Mouse (Mus musculus) erythroblast, embryonic 14.5 days (primary cell): ENCODE data around the gene Ggta1. TPM values are rescaled to one million over a fixed set of nuclear protein-coding genes. Genes with fewer than 3 reads are reported as not detected.

Source experiments
- H3K27me3 ChIP-seq: 2 replicates; pipeline ENCODE4 v1.6.1; 2012; ENCODE audit warnings: inconsistent platforms; ENCODE audit not compliant: control insufficient read depth
- H3K36me3 ChIP-seq: 2 replicates; pipeline ENCODE4 v1.6.1; 2012; ENCODE audit warnings: mild to moderate bottlenecking, inconsistent platforms; ENCODE audit not compliant: control insufficient read depth
- H3K4me1 ChIP-seq: 2 replicates; pipeline ENCODE4 v1.6.1; 2012; ENCODE audit warnings: inconsistent platforms; ENCODE audit not compliant: control insufficient read depth
- H3K4me3 ChIP-seq: replicated peaks from 2 replicates; pipeline ENCODE3; 2012; ENCODE audit warnings: moderate library complexity, mild to moderate bottlenecking, inconsistent platforms
- H3K9me3 ChIP-seq: 2 replicates; pipeline ENCODE4 v1.6.1; 2012; ENCODE audit warnings: low read length, inconsistent platforms, mixed read lengths; ENCODE audit not compliant: control insufficient read depth
- GATA1 ChIP-seq: IDR thresholded peaks from 2 replicates; pipeline ENCODE4 v1.6.1; 2012; ENCODE audit warnings: low read length, inconsistent platforms, mixed read lengths
- TAL1 ChIP-seq: IDR thresholded peaks from 3 replicates; pipeline ENCODE4 v1.6.1; 2012; ENCODE audit warnings: low read length, inconsistent platforms, mixed read lengths
- polyA plus RNA-seq: library from polyadenylated mRNA; stranded (reverse); fragments of >175 nt; gene quantifications from 2 replicates; pipeline ENCODE4 v1.2.3, GENCODE M21; 2012

Gene Ggta1
- 0.08 and 0.18 TPM in 2 replicates for polyA plus RNA-seq

GRCm38 (mm10) chr2:35462791-35463281 lies at the start of gene Ggta1:
Gene Ggta1, minus strand, starts transcription at chr2:35463231.
- peaks cover 4% of the 10 kb centered on the region for H3K9me3 ChIP-seq
- no peaks in the 10 kb centered on the region; the same call in 1 of the 2 replicates for H3K27me3 ChIP-seq
- H3K36me3 ChIP-seq, result peaks cover 16% of the 10 kb centered on the region
- TF ChIP-seq GATA1 (no peak), TAL1 (no peak)
- peaks cover 62% of the 10 kb centered on the region for H3K4me1 ChIP-seq
- peak within 1 kb of the TSS; percentile 81 for H3K4me3 ChIP-seq

- Histone ChIP-seq H3K4me3 (no peak overlapping the region), H3K27me3 (no peaks in the 10 kb centered on the region), H3K4me1 (peaks cover 31% of the 10 kb centered on the region), H3K36me3 (no peaks in the 10 kb centered on the region), H3K9me3 (no peaks in the 10 kb centered on the region)
- TF ChIP-seq TAL1 (no peak), GATA1 (no peak)
These were observed 49.2 kb upstream of the Ggta1 start for GRCm38 (mm10) chr2:35512226-35512625.

- H3K27me3 ChIP-seq, result no peaks in the 10 kb centered on the region
- peaks cover 43% of the 10 kb centered on the region for H3K4me1 ChIP-seq
- H3K36me3 ChIP-seq, result no peaks in the 10 kb centered on the region
- H3K4me3 ChIP-seq, result no peak overlapping the region
- H3K9me3 ChIP-seq, result no peaks in the 10 kb centered on the region
- TF ChIP-seq TAL1, result no peak
- no peak for TF ChIP-seq GATA1
These were observed 47.9 kb upstream of the Ggta1 start for GRCm38 (mm10) chr2:35510920-35511319.

GRCm38 (mm10) chr2:35509888-35510287 lies 46.9 kb upstream of the Ggta1 start:
- Histone ChIP-seq H3K36me3 (peaks cover 5% of the 10 kb centered on the region; the same call in 1 of the 2 replicates), H3K9me3 (no peaks in the 10 kb centered on the region), H3K4me1 (peaks cover 53% of the 10 kb centered on the region), H3K4me3 (no peak overlapping the region), H3K27me3 (no peaks in the 10 kb centered on the region)
- TF ChIP-seq GATA1 (no peak), TAL1 (no peak)

GRCm38 (mm10) chr2:35509343-35509667 lies 46.3 kb upstream of the Ggta1 start:
- Histone ChIP-seq H3K4me1 (peaks cover 59% of the 10 kb centered on the region), H3K9me3 (no peaks in the 10 kb centered on the region), H3K4me3 (no peak overlapping the region), H3K27me3 (no peaks in the 10 kb centered on the region), H3K36me3 (peaks cover 5% of the 10 kb centered on the region; the same call in 1 of the 2 replicates)
- no peak for TF ChIP-seq GATA1
- TF ChIP-seq TAL1, result no peak

GRCm38 (mm10) chr2:35508597-35509342 lies 45.7 kb upstream of the Ggta1 start:
- Histone ChIP-seq H3K4me1 (peaks cover 64% of the 10 kb centered on the region), H3K27me3 (no peaks in the 10 kb centered on the region), H3K4me3 (no peak overlapping the region), H3K9me3 (no peaks in the 10 kb centered on the region), H3K36me3 (peaks cover 5% of the 10 kb centered on the region; the same call in 1 of the 2 replicates)
- TF ChIP-seq TAL1, result no peak
- TF ChIP-seq GATA1, result no peak

- H3K4me1 ChIP-seq, result peaks cover 80% of the 10 kb centered on the region
- H3K4me3 ChIP-seq, result peak overlapping the region; percentile 31
- no peaks in the 10 kb centered on the region for H3K27me3 ChIP-seq
- no peaks in the 10 kb centered on the region for H3K9me3 ChIP-seq
- TF ChIP-seq TAL1, result no peak
- no peak for TF ChIP-seq GATA1
- peaks cover 5% of the 10 kb centered on the region; the same call in 1 of the 2 replicates for H3K36me3 ChIP-seq
These were observed 44.1 kb upstream of the Ggta1 start for GRCm38 (mm10) chr2:35507191-35507511.

- H3K4me3 ChIP-seq, result peak overlapping the region; percentile 31
- no peaks in the 10 kb centered on the region for H3K9me3 ChIP-seq
- no peaks in the 10 kb centered on the region for H3K27me3 ChIP-seq
- H3K4me1 ChIP-seq, result peaks cover 86% of the 10 kb centered on the region
- H3K36me3 ChIP-seq, result peaks cover 8% of the 10 kb centered on the region
- TF ChIP-seq TAL1, result peak; percentile 32; the same call in 2 of the 3 replicates
- TF ChIP-seq GATA1, result peak; percentile 42; the same call in 1 of the 2 replicates
These were observed 43.5 kb upstream of the Ggta1 start for GRCm38 (mm10) chr2:35506311-35507190.

GRCm38 (mm10) chr2:35505519-35506286 lies 42.7 kb upstream of the Ggta1 start:
- peaks cover 5% of the 10 kb centered on the region for H3K9me3 ChIP-seq
- H3K36me3 ChIP-seq, result peaks cover 15% of the 10 kb centered on the region
- peaks cover 92% of the 10 kb centered on the region for H3K4me1 ChIP-seq
- H3K4me3 ChIP-seq, result no peak overlapping the region
- no peaks in the 10 kb centered on the region; the same call in 1 of the 2 replicates for H3K27me3 ChIP-seq
- TF ChIP-seq GATA1 (no peak), TAL1 (no peak)
